Mouse (Mus musculus): Measurements from ENCODE around the gene 1700042G07Rik. TPM values are rescaled to one million over a fixed set of nuclear protein-coding genes. Genes with fewer than 3 reads are reported as not detected.
"Not testable (repeated sequence)": the region's sequence is repeated elsewhere in the genome, so short reads cannot be mapped to it uniquely, and the experiment has no call there.

Gene 1700042G07Rik
- total RNA-seq, 4 experiments from 2014 or later = not detected

DNA sequence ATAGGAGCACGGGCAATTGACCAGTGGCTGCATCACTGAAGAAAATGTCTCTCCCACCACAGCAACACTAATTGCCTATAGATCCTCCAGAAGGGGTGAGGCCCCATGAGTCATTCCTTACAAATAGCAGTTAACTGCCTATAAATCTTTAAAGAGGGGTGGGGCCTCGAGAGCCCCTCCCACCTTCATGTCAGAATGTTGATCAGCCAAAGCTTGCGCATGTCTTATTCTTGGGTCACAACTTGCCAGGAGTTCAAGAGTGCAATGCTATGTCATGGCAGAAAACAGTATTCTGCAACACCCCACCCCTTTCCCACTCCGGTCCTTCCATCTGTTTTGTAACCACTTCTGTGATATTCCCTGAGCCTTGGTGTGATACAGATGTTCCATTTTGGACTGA lies 33.4 kb downstream of the 1700042G07Rik start:
- no peak for DNase-seq (ENCODE audit: low spot score in 2 of 2)

DNA sequence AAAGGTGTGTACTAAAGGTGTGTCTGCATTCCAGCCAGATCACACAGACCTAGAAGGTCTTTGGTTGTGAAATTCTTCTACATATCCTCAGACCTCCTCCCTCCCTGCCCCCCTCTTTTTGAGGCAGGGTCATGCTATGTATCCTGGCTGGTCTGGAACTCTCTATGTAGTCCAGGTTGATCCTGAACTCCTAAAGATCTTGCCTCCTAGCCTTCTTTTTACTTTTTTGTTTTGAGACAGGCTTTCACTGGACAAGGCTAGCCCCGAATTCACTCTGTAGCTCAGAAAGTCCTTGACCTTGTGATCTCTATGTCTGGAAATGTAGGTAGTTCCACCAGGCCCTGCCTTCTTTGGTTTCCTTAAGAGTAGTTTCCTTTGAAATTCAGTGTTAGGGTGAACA lies 35.7 kb downstream of the 1700042G07Rik start:
- DNase-seq (ENCODE audit: low spot score in 2 of 2) = no peak

DNA sequence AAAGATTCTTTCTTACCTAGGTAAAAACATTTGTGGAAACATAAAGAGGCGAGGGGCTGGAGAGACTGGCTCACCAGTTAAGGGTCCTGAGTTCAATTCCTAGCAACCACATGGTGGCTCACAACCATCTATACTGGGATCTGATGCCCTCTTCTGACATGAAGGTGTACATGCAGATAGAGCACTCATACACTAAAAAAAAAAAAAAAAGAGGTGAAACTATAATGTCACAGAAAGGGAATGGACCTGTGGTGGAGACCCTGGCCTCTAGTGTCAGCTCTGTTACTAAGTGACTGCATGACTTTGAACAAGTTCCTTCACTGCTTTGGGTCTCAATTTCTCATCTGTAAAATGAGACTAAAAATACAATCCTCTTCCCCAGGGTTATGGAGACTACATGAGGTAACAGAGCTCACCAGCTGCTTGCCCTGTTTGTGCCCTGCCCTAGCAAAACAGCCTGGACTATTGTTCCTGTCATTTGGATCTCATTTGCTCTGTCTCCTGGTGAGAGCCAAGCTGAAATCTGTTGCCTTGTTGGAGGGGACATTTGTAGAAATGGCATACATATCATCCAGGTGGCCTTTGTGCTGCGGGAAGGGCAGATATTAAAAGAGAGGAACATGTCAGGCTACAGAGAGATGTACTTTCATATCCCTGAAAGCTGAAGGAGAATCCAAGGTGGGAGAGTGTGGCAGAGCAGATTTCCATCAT lies 42.9 kb downstream of the 1700042G07Rik start:
- no peak for DNase-seq (ENCODE audit: low spot score in 2 of 2)

DNA sequence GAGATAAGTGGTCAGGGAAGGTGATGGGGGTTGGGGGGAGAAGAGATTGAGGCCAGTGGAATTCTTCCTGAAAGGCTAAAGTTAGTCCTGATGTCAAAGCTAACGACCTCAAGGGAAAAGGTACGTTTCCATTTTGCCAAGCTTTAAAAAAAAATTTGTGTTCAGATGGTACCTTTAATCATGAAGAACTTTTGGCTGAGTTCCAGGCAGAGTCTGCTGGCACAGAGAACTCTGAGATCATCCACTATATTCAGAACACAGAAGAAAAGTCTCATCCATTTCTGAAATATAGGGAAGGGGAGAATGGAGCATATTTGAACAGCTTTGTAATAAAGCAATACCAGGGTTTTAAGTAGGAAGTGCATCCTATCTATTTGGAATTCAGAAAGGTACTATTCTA lies 43.9 kb downstream of the 1700042G07Rik start:
- DNase-seq (ENCODE audit: low spot score in 2 of 2) = no peak

DNA sequence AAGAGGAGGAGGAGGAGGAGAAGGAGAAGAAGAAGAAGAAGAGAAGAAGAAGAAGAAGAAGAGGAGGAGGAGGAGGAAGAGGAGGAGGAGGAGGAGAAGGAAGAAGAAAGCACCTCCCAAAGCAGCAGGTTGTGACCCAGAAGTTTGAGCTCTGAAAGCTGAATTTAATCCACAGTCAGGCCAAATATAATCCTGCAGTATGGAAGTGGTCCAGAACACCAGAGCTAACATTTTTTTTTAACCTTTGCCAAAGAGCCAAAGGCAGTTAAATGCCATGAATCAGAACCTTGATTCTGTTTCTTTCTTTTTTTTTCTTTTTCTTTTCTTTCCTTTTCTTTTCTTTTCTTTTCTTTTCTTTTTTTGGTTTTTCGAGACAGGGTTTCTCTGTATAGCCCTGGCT lies 44.5 kb downstream of the 1700042G07Rik start:
- DNase-seq (ENCODE audit: low spot score in 2 of 2) = not testable (repeated sequence)

DNA sequence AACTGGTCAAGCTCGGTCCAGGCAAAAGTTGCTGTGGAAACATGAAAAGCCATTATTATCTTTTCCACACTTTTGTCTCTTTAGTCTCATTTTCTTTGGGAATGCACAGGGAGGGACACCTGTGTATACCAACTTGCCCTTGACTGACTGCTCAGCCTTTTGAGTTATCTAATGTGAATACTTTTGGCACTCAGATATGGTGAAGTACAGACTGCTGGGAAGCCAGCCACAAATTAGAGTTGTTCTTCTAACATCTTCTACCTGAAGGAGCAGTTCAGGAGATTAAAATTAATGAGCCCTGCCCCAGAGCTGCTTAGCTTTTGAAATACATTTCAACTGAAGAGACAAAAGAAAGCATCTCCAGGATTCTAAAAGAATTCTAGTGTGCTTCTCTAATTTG lies 45.9 kb downstream of the 1700042G07Rik start:
- no peak for DNase-seq (ENCODE audit: low spot score in 2 of 2)

DNA sequence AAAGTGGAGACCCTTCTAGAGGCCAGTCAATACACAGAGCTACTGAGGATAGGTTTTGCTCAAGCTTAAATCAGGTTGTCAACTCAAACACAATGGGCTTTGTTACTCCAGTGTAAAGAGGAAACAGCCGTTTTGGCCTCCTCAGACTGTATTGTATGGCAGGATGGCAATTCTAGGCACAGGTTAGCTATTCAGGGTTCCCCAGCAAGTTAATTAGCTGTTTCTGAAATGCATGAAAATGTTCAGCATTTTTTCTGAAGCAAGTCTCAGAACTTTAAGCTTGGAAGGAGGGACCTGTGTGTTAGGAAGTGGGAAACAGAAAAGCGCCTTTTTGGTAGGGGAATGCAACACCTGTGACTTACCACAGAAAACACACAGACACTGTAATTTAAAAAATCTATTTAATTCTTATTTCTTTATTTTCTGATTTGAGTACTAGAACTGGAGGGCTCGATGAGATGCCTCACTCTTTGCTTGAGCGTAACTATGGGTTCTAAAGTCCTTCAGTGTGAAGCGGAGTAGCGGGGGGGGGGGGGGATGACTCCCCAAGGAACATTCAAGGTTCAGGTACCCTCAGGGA lies 47.0 kb downstream of the 1700042G07Rik start:
- no peak for DNase-seq (ENCODE audit: low spot score in 2 of 2)

DNA sequence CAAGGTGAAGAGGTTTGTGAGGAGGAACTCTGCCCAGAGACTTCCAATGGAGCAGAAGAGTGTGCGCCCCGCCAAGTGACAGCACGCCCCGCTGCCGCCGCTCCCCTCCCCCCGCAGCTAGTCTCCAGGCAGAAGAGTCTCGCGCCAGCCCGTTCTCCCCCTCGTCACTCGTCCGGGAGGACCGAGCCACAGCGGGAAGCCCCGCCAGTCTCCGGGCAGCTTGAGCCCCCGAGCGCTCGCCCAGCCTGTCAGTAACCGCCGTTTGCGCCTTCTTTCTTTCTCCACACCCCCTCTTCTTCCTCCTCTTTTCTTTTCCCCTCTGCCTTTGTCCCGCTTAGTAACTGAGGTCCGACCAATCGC lies 47.6 kb downstream of the 1700042G07Rik start:
- DNase-seq (ENCODE audit: low spot score in 2 of 2) = no peak

DNA sequence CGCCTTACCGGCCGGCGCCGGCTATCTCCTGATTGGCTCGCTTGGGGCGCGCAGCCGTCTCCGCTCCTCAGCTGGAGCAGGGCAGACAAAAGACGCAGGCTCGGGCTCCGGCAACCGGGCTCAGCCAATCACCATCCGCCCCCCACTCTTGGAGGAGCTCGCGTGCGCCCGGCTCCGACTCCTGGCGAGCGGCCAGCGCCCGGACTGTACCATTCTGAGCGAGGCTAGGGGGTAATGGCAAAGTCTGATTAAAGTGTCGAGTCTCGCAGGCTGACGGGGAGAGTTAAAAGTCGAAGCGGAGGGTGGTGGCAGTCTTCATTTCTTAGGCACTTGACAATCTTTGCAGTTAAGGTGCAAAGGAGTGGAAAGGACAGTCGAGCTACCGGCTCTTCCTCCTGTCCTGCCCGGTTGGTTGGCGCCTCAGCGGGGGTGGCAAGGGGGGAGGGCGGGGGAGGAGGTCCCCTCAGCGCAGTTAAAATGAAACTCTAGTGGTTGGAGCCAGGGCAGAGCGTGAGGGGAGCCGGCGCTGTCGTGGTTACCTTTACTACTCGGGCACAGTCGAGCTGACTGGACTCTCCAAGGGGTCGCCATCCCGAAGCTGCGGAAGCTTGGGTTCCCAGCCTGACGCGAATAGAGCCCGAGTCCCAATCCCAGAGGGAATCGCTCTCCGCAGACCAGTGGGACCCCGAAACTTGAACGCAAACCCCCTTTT lies 48.1 kb downstream of the 1700042G07Rik start, which contains the start of gene Pik3r3:
Gene Pik3r3 (plus strand): TSS at position 479 of the 712 bp plus-strand sequence.
- DNase-seq (ENCODE audit: low spot score in 2 of 2) = peak; percentile 97 to 99

DNA sequence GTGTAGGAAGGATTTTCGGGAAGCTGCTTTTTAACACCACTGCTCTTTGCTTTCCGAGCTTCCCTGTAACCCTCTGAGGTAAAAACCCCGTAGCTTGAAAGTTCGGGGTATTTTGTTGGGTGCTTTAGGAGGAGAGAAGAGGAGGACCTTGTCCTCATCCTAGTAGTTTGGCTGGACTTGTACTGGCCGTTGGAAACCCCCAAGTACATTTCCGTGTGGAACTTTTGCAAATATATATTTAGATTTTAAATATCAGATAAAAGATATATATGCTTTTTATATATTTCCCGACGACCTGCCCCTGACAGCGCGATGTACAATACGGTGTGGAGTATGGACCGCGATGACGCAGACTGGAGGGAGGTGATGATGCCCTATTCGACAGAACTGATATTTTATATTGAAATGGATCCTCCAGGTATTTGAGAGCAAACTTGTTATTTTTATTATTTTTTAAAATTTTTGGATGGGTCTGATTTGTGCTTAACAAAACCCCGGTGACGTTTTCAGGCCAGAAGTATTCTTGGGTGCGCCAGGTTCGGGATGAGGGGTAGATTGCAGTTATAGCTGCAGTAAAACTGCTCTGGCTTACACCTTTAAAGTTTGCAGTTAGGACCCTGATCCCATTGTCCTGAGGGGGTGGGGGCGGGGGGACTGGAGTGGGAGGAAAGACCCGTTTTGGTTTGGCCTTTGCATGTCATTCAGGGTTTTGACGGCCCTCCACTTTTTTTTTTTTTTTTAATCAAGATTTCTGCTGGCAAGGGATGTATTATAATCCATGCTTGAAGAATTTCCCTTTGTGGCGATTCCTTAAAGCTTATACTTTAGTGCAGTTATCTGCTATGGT lies 49.0 kb downstream of the 1700042G07Rik start:
- DNase-seq (ENCODE audit: low spot score in 2 of 2) = no peak

DNA sequence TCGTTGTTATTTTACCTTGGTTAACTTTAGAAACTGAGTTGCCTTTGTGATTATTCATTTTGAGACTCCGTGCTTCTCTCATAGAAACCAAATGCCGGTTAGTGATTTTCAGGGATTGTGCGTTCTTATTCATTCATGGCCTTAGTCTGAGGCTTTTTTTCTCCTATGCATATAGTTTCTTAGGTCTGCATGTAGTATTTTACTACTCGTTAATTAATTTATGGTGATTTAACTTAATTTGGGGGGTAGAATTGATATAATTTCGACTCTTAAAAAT lies 49.6 kb downstream of the 1700042G07Rik start:
- DNase-seq (ENCODE audit: low spot score in 2 of 2) = no peak

Other genes starting within 250 kb of the 1700042G07Rik start
- gene Dmbx1, start 233.4 kb upstream of the 1700042G07Rik start, total RNA-seq (2022) = under 1 TPM in 2 of 4 experiments, not detected in 2; 0.09 to 0.36 TPM
- gene Faah, start 155.4 kb upstream of the 1700042G07Rik start, total RNA-seq (2022) = 10 to 100 TPM; 77.3 to 81.9 (median 80.2) TPM
- gene Nsun4, start 119.5 kb upstream of the 1700042G07Rik start, total RNA-seq (2022) = 10 to 100 TPM in 2 of 4 experiments, 1 to 10 TPM in 2; 9.0 to 11.5 (median 10.6) TPM
- 100 to 1,000 TPM; 402 to 442 (median 412) TPM for gene Uqcrh, start 98.3 kb upstream of the 1700042G07Rik start, total RNA-seq (2022)
- 10 to 100 TPM; 45.2 to 53.2 (median 50.0) TPM for gene Lrrc41, start 98.1 kb upstream of the 1700042G07Rik start, total RNA-seq (2022)
- gene Rad54l, start 49.7 kb upstream of the 1700042G07Rik start, total RNA-seq (2022) = 1 to 10 TPM in 3 of 4 experiments, under 1 TPM in 1; 0.70 to 1.2 (median 1.1) TPM
- gene Pomgnt1, start 49.5 kb upstream of the 1700042G07Rik start, total RNA-seq (2022) = 10 to 100 TPM; 78.4 to 93.2 (median 82.4) TPM
- gene Lurap1, start 22.0 kb upstream of the 1700042G07Rik start, total RNA-seq (2022) = 10 to 100 TPM; 32.3 to 37.9 (median 33.4) TPM
- gene Tspan1, start 5.8 kb upstream of the 1700042G07Rik start, total RNA-seq (2022) = under 1 TPM in 1 of 4 experiments, not detected in 3; 0.23 TPM
- under 1 TPM in 1 of 4 experiments, not detected in 3; 0.53 TPM for gene Gm49337, start within 50 bp of the 1700042G07Rik start, total RNA-seq (2022)
- gene Pik3r3, start 48.2 kb downstream of the 1700042G07Rik start, total RNA-seq (2022) = 10 to 100 TPM; 35.5 to 44.5 (median 40.3) TPM

Measured in left cerebral cortex, adult 8-10 months (tissue).